Mouse (Mus musculus): ENCODE measurements at regions not wholly inside any gene's neighbourhood (a gene's known extent, or its start where the extent isn't known, plus 50 kb on each side); places are given as distances from the start of the nearest gene placed in this dataset.
"Not testable (repeated sequence)": the region's sequence is repeated elsewhere in the genome, so short reads cannot be mapped to it uniquely, and the experiment has no call there.

- DNase-seq, result no peak
Measured at GRCm38 (mm10) chrX:129546016-129546415, 203.5 kb upstream of the Diaph2 start.

- peak in 1 of 2 experiments; percentile 4 for DNase-seq
Measured at GRCm38 (mm10) chrX:129547606-129548005, 201.9 kb upstream of the Diaph2 start.

DNA sequence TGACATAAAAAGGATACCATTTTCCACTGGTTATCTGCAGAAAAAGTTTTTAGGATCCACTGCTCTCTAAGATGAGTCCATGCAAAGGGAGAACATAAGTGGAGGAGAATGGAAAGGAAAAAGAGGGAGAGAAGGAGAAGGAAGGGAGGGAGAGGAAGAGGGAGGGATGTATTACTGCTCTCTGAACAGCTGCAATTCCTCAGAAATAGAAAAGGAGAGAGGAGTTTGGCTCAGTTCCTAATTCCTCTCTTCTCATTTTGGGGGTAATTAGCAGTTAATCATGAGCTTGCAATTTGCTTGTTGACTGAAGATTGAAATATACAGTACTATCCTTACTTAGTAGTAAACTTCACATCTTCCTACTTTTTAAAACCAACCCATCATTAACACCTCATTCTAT is 193.5 kb upstream of the Diaph2 start:
- DNase-seq, result no peak

GRCm38 (mm10) chrX:129599491-129599890 is 150.1 kb upstream of the Diaph2 start:
- DNase-seq, result no peak

DNA sequence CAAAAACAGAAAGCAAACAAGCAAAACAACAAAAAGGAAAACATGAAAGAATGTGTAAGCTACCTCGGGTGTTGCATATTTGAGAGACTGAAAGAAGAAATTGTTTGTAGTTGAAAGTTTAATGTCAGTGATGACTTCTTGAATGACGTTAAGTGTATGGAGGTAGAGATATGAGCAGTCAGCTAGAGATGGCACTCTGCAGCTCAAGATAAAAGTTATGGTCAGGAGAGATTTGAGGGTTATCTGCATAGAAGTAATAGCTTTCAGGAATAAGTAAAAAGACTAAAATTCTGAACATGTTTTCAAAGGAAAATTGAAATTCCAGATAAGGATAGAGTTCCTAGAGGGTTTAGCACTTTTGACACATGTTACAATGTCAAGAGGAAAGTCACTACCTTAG is 141.7 kb upstream of the Diaph2 start:
- no peak for DNase-seq

- DNase-seq, result not testable (repeated sequence)
Measured at GRCm38 (mm10) chrX:129611500-129611899, 138.0 kb upstream of the Diaph2 start.

- no peak for DNase-seq
Measured at GRCm38 (mm10) chrX:129637016-129637415, 112.5 kb upstream of the Diaph2 start.

DNA sequence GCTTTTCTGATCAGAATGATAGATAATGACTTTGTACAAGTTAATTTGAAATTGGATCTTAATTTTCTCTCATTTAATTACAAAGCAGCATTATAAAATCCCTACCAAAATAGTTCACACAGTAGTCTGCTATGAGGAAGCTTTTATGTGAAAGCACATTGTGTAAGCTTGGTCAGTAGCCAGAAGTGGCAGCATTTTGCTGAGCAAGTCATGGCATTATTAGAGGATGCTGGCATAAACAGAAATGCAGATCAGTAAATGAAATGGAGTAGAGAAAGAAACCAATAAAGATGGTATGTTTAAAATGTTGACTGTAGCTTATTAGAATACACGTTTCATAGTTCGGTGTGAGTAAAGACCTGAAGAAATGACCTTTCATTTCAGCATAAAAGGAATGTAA is 104.4 kb upstream of the Diaph2 start:
- peak in 1 of 2 experiments; percentile 4 for DNase-seq

DNA sequence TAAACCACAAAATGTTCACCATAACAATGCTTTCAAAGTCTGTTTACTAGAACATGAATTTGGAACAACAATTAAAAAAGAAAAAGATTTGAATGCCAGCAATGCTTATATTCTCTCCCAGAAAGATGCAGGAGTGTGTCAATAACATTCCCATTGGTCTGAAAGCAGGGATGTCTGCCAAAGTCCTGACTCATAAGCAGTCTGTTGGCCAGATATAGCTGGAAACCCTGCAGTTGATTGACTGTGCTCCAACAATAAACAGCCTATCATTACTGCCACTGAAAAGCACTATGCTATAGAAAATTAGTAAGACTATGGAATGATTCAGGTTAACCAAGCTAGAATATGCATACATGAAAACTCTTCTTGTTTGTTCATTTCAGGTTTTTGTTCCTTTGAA is 92.6 kb upstream of the Diaph2 start:
- peak; percentile 5 to 35 for DNase-seq

GRCm38 (mm10) chrX:129690677-129691076 is 58.9 kb upstream of the Diaph2 start:
- no peak for DNase-seq

Data from adrenal gland, postnatal 36 days (tissue).